Mouse (Mus musculus) CD4-positive helper T cell, adult 2 months (primary cell): ENCODE data around the gene Wdr70.

ENCODE experiments used
- DNase-seq: peaks from one replicate; pipeline ENCODE4 v3.0.0-alpha.2; 2012; ENCODE audit warnings: low read depth, missing footprints, low spot score

The Wdr70 gene

DNA sequence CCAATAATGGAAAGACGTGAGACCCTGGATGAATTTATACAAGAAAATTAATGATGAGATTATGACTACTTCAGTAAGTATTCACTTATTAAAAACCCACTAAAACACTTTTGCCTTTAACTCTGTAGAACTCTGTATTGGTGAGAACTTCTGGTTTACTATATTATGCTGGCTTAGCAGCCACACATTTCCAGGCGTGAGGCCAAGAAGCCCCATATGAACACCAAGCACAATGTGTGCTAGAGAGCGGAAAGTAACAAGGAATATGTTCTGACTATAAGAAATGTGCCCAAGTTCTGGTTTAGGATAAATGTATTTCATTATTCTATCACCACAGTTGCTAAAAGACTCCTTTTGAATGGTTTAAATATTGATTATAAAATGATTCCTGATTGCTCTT, 68.4 kb downstream of the Wdr70 start:
- DNase-seq = no peak

DNA sequence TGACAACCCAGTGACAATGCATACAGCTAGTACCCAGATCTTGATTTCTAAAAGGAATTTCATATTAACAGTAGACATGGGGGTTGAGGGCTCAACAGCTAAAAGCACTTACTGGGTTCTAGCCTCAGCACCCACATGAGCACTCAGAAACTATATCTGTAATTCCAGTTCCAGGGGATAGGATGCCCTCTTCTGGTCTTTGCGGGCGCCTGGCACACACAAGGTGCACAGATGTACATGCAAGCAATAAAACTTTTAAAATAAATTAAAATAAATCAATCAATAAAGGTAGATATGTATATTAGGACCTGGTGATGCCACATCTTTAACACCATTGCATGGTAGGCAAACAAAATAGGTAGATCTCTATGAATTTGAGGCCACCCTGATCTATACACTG, 71.5 kb downstream of the Wdr70 start:
- no peak for DNase-seq

DNA sequence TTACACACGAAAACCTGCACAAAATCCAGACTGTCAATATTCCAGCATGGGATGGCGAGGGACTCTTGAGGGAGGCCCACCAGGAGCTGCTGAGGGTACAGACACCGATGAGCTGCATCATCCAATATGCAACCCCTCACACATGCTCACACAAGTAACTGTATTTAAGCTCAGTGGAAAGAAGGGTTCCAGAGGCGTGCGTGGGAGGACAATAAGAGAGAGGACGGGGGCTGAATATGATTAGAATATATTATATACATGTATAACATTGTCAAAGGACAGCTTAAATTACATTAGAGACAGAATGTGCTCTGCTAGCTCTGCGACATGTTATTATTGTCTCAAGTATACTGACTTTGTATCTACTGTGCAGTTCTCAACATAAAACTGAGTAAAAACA, 87.6 kb downstream of the Wdr70 start:
- DNase-seq = no peak

DNA sequence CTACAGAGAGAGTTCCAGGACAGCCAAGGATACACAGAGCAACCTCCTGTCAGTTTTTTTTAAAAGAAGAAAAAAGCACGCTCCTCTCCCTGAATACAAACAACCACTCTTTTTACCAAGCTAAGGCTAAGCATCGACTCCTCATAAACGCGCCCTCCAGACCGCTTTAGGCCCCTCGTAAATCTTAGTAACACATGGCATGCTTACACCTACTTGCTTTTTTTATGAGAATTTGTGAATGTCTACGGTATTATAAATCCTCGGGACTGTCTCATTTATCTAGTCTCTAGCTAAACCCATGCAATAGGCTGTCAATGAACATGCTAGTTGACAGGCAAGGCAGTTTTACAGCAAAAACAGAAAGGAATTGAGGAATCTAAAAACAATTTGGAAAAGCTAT, 91.6 kb downstream of the Wdr70 start:
- no peak for DNase-seq

DNA sequence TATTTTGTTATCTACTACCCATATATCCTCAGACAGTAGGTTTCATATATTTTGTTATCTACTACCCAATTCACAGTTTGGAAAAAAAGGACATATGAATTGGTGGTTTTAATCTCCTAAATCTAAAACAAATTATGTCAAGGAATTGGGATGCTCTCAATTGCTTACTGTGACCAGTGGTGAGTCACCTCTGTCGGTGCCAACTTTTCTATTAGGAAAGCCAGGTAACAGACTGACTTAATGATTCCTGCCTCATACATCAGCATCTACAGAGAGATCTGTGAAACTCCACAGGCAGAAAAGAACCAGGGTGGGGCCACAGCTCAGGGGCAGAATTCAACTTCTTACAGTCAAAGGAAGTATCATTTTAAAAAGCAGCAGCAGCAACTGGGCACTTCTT, 93.0 kb downstream of the Wdr70 start:
- DNase-seq = no peak

DNA sequence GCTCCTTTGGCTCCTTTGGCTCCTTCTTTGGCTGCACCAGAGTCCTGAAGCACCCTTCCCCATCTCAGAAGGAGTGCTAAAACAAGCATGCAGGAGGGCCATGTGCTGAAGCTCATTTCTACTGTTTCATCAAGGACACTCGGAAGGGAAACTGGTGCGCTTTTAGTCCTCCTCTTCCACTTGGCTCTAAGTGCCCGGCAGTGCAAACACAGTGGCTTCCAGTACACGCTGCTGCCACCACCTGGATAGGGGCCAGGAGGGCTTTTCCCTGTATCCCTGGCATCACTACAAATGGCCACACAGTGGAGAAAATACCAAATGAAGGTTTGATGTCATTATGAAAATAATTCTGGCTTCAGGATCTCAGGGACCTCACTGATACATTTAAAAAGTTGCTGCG, 93.5 kb downstream of the Wdr70 start:
- no peak for DNase-seq

DNA sequence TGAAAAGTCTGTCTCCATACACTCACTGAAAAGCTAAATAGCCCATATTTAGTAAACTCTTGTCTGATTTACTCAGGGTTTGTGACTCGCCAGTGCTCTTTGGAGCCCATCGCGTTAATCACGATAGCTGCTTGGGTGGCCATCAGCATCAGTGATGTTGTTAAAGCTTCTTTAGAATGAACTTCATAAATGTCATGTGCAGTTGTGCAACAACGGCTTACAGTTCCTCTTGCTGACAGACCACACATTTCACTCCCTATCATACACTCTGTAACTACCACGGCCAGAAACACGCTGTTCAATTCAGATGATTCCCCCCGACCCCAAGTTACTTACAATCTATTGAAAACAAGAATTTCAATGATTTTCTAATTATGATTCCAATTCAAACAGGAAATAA, 95.2 kb downstream of the Wdr70 start:
- no peak for DNase-seq

DNA sequence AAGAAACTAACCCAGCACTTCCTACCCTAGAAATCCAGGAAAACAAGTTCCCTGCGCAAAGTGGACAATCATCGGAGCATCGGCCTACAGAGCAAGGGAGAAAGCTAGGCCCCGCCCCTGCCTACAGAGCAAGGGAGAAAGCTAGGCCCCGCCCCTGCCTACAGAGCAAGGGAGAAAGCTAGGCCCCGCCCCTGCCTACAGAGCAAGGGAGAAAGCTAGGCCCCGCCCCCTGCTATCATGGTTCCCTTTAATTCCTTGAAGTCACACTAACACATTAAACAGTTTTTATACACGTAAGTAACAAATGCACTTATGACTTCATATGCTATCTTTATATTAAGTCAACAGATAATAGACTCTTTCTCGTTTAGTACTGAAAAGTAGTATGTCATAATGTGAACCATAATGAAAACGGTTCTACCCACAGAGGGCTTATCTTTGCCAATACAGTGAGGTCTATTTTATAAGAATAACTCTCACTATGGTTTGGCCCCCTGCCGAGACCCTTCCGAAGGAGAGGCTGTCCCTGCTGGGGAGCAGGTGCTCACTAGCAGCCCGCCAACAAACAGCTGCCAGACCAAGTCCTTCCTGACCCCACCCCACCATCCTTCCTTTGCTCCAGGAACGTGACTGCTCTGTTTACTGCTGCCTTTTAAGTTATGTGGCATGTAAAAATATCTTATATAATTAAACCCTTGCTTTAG, 100.0 kb downstream of the Wdr70 start:
- no peak for DNase-seq

DNA sequence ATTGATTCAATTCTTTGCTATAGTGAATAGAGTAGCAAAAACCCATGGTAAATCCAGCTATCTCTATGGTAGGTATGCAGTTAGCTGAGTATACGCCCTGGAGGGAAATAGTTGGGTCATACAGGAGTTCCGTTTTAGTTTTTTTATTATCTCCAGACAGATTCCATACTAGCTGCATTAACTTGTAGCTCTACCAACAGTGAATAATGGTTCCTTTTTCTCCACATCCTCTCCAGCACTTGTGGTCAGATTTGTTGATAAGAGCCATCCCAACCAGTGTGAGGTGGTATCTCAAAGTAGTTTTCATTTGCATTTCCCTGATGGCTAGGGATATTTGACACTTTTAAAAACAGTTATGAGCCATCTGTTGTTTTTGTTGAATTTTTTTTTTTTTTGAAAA, 100.9 kb downstream of the Wdr70 start:
- no peak for DNase-seq

DNA sequence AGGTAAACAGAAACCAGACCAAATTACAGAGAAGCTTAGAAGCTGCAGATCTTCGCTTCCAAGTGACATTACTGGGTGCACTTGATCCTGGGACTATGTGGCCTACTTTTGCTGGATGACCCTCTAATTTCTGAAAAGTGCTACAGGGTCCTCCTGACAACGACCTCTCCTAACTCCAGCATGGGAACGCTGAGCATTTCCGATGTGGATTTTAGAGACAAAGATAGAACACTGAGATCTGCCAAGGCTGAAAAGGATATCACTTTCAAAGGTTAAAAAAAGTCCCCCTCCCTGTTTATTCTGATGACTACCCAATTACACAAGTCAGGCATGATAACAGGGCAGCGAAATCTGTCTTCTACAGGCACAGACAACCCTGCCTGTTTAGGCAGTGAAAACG, 105.3 kb downstream of the Wdr70 start:
- no peak for DNase-seq

DNA sequence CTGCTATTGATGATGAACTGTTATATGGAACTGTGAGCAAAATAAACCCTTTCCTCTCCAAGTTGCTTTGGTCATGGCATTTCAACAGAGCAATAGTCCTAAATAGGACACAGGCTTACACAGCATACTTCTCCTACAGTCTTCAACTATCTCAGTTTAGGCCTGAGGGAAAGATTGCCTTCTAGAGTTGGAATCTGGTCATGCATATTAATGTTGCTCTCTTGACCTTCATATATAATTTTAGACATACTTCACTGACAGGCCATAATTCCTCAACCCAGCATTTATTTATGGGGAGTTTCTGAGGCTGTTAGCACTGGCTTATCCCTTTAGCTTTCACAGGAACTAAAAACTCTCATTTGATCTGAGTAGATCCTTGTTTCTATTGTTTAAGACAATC, 108.9 kb downstream of the Wdr70 start:
- no peak for DNase-seq

DNA sequence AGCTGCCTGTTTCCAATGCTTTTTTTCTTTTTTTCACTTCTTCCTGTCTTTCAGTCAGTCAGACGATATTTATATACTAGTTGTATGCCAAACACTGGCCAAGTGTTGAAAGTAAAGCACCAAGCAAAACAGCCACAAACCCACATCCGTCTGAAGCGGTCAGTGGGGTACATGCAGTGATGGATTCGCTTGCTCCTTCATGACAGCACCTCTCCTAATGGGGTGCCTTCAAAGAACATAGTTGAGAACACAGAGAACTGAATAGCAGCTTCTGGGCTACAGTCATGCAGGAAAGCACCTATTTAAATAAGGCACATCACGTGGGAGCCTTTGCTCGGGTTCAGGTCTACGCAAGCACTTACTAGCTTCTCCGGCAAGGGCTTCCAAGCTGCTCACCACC, 111.6 kb downstream of the Wdr70 start:
- peak; percentile 37 for DNase-seq

DNA sequence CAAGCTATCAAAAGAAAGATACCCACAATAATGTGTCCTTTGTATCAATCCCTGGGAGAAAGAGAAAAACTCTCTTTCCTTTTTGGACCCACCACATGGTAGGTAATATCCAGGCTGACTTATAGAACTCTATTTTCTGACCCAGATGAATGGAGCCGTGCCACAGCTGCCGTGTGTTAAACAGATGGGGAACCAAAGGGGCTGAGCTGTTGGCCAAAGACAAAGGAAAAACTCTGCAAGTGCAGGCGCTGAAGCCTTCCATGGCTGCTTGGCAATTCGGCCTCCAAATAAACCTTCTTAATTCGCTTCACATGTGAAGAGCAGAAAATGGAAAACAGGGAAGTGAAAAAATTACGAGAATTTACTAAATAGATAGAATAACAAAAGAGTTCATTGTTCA, 112.7 kb downstream of the Wdr70 start:
- DNase-seq = no peak

DNA sequence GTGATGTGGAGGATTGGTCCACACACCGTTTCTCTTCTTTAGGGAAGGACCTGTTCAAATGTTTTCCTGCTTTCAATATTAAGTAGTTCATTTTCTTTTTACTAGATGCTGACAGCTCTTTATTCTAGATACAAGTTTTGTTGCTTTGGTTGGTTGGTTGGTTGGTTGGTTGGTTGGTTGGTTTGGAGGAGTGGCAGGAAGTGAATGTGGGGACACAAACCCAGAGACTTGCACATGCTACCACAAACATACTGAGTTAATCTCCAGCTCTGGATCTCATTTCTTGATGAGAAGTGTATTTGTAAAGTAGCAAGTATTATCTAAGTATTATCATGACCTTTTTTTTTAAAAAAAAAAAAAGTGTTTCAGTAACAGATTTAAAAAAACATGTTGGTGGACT, 120.4 kb downstream of the Wdr70 start:
- DNase-seq = peak; percentile 16

DNA sequence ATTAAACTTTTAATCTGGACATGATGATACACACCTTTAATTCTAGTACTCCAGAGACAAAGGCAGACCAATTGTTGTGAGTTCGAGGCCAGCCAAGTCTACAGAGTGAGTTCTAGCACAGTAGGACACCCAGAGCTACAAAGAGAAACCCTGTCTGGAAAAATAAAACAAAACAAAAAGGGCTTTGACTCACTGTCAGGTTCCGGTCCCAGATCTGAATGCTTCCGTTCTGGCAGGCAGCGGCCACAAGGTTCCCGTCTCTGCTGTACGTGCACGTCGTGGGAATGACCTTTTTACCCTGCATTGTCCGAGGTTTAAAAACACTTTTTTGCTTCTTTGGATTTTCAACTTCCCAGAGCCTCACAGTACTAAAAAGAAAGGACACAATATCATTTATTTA, 122.2 kb downstream of the Wdr70 start:
- DNase-seq = no peak

DNA sequence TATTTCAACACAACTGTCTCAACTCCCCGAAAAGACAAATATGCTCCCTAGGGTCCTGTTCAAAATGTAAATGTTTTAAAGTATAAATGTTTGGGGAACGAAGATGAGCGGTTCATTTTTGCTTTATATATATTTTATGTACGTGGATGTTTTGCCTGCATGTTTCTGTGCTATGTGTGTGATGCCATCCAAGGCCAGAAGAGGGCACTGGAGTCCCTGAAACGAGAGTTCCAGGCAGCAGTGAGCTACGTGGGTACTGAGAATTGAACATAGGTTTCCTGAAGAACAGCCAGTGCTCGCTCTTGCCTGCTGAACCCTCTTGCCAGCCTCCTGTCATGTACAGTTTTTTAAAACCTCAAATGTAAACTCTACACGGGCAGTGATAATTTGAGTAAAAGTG, 124.6 kb downstream of the Wdr70 start:
- no peak for DNase-seq

DNA sequence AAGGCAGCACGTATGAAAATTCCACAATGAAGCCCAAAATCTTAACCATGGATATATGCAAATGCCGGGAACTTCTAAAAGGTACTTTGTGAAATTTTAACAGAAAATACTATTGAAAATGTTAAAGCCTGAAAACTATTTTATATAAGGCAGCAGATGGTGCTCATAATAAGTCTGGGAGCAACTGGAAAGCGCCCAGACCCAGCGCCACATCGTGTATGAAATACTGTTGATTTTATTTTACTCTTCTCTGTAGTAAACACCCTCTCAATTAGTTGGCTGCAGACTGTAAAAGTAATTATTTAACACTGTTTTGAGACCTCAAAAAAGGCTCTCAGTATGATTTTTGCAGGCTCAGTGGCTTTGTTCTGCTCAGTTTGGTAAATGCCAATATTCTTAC, 126.5 kb downstream of the Wdr70 start:
- DNase-seq = no peak

DNA sequence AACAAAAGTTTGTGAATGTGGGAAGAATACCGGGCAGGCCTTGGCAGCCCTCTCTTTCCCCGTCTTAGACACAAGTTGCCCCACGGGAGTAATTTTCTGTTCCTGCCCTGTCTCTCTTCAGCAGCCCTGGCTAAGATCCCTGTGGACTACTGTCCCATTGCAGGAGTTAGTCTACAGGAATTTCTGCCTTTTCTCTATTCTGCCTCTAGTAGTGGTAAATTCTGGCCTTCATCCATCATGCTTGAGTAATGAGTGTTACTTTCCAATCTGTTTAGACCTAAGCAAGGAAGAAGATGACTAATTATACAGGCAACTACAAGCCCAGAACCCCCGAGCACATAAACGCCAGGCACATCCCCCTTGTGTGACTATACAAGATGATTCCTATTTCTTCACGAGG, 136.2 kb downstream of the Wdr70 start:
- no peak for DNase-seq

DNA sequence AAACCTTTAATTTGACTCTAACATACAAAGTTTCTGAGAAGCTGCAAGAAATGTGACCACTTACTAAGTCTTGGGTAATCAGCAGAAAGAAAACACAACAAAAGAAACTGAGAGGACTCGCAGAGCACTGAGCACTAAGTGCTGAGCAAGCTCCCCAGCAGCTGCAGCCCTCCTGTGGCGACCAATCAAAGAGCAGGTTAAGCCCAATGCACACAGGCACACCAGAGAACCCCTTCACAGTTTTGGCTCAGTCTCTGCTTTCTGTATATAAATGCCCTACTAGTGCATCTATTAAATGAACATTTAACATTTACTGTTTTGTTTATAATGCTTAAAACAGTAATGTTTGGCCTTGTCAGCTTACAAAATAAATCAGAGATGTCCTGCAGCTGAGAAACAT, 137.5 kb downstream of the Wdr70 start:
- no peak for DNase-seq

DNA sequence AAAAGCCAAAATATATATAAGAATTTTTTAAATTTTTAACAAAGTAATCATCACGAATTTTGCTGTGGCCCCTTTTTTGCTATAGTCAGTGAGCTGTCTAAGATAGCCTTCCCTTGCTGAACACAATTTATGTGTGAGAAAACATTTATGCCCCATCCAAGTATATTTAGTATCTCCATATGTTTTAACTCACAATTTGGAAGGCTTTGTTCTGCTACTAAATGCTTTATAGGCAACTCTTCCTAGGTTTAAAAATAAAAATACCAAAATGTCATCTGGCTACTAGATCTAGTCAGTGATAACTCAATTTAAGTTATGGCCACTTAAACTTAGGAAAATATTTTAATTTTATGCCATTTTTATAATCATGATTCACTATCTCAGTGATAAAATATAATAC, 142.1 kb downstream of the Wdr70 start:
- DNase-seq = no peak

DNA sequence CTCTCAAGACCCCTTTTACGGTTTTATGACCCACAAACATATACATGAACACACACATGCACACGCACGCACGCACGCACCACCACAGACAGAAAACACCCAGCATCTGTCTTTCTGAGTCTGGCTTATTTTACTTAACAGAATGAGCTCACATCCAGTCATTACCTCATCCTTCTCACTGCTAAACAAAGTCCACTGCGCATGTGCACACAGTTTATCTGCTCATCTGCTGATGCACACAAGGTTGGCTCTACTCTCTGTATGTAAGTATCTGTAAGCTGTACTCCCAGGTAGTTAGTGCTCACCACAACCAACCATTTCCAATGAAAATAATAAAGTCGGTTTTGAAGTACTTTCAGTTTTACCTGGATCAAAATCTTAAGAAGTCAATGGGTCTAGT, 148.4 kb downstream of the Wdr70 start:
- DNase-seq = no peak

DNA sequence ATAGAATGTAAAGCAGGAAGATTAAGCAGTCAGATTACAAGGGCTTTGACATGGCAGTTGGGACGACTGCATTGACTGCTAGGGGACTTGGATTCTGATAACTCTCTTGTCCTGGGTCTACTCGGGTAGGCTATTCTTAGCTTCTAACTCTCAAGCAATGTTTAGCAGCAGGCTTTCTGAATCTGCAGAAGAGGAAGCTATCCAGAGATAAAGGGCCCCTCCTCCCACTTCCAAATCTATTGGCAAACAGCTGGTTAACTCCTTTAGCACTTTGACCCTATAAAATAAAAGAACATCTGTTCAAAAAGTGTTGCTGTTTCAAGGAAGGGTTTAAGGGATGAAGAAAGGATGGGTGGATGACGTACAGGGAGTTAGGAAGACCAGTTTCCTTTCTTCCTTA, 157.3 kb downstream of the Wdr70 start:
- DNase-seq = no peak

DNA sequence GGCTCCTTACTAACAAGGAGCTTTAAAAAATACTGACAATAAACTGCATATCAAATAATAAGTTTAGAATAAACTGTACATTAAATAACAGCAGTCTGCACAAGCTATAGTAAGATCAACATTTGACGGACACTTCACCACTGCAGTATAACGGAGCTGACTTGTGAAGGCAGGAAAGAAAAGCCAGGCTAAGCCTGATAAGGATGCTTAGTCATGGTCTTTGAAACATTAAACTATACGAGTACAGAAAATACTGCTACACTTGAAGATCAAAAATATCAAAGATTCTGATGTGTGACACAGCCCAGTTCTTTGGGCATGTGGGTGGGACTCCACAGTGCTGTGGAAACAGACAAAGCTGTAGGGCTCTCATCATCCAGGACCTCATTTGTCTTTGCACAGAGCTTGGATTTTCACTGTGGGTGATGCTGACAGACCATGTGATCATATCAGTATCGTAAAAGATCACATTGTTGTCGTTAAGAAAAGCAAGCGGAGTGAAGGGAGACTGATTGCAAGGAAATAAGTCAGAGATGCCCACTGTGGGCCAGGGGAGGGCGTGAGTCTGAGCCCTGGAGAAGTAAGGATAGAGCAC, 163.3 kb downstream of the Wdr70 start:
- DNase-seq = no peak

DNA sequence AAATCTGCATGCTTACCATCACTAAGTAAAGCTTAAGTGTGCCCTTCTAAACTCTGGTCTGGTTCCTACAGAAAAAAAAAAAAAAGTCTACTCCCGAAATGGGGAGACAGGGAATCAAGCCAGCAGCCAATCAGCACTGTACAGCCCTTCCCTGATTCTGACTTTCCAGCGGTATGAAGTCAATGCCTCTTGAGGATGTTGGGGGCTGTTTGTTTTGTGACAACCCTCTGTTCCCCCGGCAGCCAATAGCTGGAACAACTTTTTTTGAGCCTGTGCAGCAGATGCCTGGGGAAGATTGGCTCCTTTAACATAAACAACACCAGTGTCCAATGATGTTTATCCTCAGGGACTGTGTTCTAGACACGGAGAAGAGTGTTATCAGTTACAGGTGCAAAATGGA, 164.4 kb downstream of the Wdr70 start:
- no peak for DNase-seq
